8 mouse cellular contexts compared by ENCODE assay signal in the genomic region with DNA sequence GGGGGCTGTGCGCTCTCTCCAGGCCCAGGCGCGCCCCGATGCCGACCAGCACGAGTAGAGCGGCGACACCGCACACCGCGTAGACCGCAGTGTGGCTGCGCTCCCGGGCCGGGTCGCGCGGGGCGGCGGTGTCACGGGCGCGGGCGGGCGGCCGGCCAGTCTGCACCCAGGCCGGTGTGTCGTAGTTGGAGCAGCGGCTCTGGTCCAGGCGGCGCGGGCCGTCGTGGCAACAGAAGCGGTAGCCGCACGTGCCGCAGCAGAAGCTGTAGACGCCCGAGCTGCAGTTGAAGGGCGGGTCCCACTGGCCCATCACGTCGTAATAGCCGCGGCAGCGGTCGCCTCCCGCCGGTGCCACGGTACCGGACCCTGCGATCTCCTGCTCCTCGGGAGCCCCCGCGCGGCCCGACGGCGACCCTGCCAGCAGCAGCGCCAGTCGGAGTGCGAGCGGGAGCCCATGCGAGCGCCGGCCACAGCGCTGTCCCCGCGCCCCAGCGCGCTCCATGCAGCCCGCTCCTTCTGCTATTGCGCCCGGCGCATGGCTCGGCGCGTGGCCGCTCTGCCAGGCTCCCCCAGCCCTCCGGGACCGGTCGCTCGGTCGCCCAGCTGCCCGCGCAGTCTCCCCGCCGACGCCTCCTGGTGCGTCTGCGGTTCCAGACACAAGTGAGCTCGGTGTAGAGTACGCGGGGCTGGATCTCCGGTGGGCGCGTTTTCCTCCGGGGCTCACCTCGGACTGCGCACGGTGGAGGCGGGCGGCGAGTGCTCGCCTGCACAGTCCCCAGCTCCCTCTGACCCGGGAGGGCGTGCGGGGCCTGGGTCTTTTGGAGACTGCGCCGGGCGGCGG. TPM values are rescaled to one million over a fixed set of nuclear protein-coding genes. Genes with fewer than 3 reads are reported as not detected.
DNase-seq lines count a peak whose midpoint lies in the region; ATAC-seq lines count a peak whose summit lies in the region.

No protein-coding gene starts in this region.

- peaks cover 14% of the 10 kb centered on the region for H3K4me1 ChIP-seq in liver, embryonic 12.5 days
- peaks cover 12% of the 10 kb centered on the region; the same call in 1 of the 2 replicates for H3K4me1 ChIP-seq in stomach, embryonic 14.5 days (ENCODE audit: control insufficient read depth, insufficient read depth, low read length)

- peak overlapping the region; percentile 68 for H3K4me2 ChIP-seq in liver, embryonic 12.5 days
- peak overlapping the region; percentile 85 for H3K4me2 ChIP-seq in stomach, embryonic 14.5 days (replicated peaks; ENCODE audit: low read depth, low read length)

- H3K36me3 ChIP-seq in liver, embryonic 12.5 days = no peaks in the 10 kb centered on the region
- H3K36me3 ChIP-seq in stomach, embryonic 14.5 days (ENCODE audit: control insufficient read depth, insufficient read depth, low read length) = no peaks in the 10 kb centered on the region

- WGBS in liver, embryonic 12.5 days (ENCODE audit: insufficient replicate concordance) = 3% methylated on average over 106 of the region's 112 CpGs
- WGBS in stomach, embryonic 14.5 days = under 1% methylated on average over 99 of the region's 112 CpGs

- H3K9ac ChIP-seq in liver, embryonic 12.5 days = peak overlapping the region; percentile 3; the same call in 1 of the 2 replicates
- no peak overlapping the region for H3K9ac ChIP-seq in stomach, embryonic 14.5 days (replicated peaks; ENCODE audit: low read depth, low read length)

- peak overlapping the region; percentile 47 for H3K4me3 ChIP-seq in liver, embryonic 12.5 days
- H3K4me3 ChIP-seq in stomach, embryonic 14.5 days (ENCODE audit: low read depth, low read length) = peak overlapping the region; percentile 42

- H3K27me3 ChIP-seq in liver, embryonic 12.5 days (replicated peaks) = peaks cover 100% of the 10 kb centered on the region
- H3K27me3 ChIP-seq in stomach, embryonic 14.5 days (ENCODE audit: control insufficient read depth, insufficient read depth, low read length) = peaks cover 60% of the 10 kb centered on the region

- H3K9me3 ChIP-seq in liver, embryonic 12.5 days (replicated peaks) = no peaks in the 10 kb centered on the region
- no peaks in the 10 kb centered on the region for H3K9me3 ChIP-seq in stomach, embryonic 14.5 days (ENCODE audit: control insufficient read depth, low read depth, low read length)

- H3K27ac ChIP-seq in liver, embryonic 12.5 days = no peak overlapping the region
- no peak overlapping the region for H3K27ac ChIP-seq in stomach, embryonic 14.5 days (ENCODE audit: low read length)

- DNase-seq in lung, postnatal 10 days = peak; percentile 39
- DNase-seq in lung, postnatal 14 days = no peak
- peak; percentile 61 for DNase-seq in cerebellum, adult 8-10 months
- no peak for DNase-seq in testis, postnatal 14 days (ENCODE audit: low spot score)
- DNase-seq in layer of hippocampus, postnatal 14 days (ENCODE audit: low spot score in 2 of 2) = no peak

- ATAC-seq in granulocyte monocyte progenitor cell, adult 5-6 weeks (replicated peaks; ENCODE audit: poor library complexity, severe bottlenecking) = peak; percentile 54
- ATAC-seq in liver, embryonic 12.5 days = peak; percentile 13
- ATAC-seq in stomach, embryonic 14.5 days (ENCODE audit: insufficient number of reproducible peaks, insufficient read depth, low FRiP score, low read depth) = no peak; the same call in 1 of the 2 replicates

RNA-seq across cellular contexts. Expression of a gene that starts 0.5 kb away (rescaled TPM):
- not detected in 2 replicates for total RNA-seq in granulocyte monocyte progenitor cell, adult 5-6 weeks (2014; fragmentation: Nextera tagmentation)
- total RNA-seq in granulocyte monocyte progenitor cell, adult 5-6 weeks (2017) = not detected in 2 replicates
- polyA plus RNA-seq in liver, embryonic 12.5 days (2016; fragmentation: Nextera tagmentation; extraction: Ambion mirVana) = 0.31 and 0.37 TPM in 2 replicates
- polyA plus RNA-seq in stomach, embryonic 14.5 days (2014; fragmentation: Nextera tagmentation; extraction: Ambion mirVana) = 0.30 and 0.39 TPM in 2 replicates
- 1 to 10 TPM; 2.5 to 3.1 TPM for total RNA-seq in layer of hippocampus, postnatal 14 days (2021)

RNA-seq across cellular contexts. Expression of a gene that starts 12.0 kb away (rescaled TPM):
- 0.49 TPM in 1 of 2 replicates, not detected in the other for total RNA-seq in granulocyte monocyte progenitor cell, adult 5-6 weeks (2014; fragmentation: Nextera tagmentation)
- 0.46 TPM in 1 of 2 replicates, not detected in the other for total RNA-seq in granulocyte monocyte progenitor cell, adult 5-6 weeks (2017)
- polyA plus RNA-seq in liver, embryonic 12.5 days (2016; fragmentation: Nextera tagmentation; extraction: Ambion mirVana) = 0.30 TPM in 2 replicates
- polyA plus RNA-seq in stomach, embryonic 14.5 days (2014; fragmentation: Nextera tagmentation; extraction: Ambion mirVana) = 0.18 TPM in 1 of 2 replicates, not detected in the other
- under 1 TPM; 0.36 to 0.41 TPM for total RNA-seq in layer of hippocampus, postnatal 14 days (2021)

RNA-seq across cellular contexts. Expression of a gene that starts 32.4 kb away (rescaled TPM):
- 15.1 and 39.8 TPM in 2 replicates for total RNA-seq in granulocyte monocyte progenitor cell, adult 5-6 weeks (2014; fragmentation: Nextera tagmentation)
- 21.9 and 22.0 TPM in 2 replicates for total RNA-seq in granulocyte monocyte progenitor cell, adult 5-6 weeks (2017)
- 48.3 and 51.2 TPM in 2 replicates for polyA plus RNA-seq in liver, embryonic 12.5 days (2016; fragmentation: Nextera tagmentation; extraction: Ambion mirVana)
- polyA plus RNA-seq in stomach, embryonic 14.5 days (2014; fragmentation: Nextera tagmentation; extraction: Ambion mirVana) = 72.1 and 86.7 TPM in 2 replicates
- 1 to 10 TPM; 5.1 to 5.3 TPM for total RNA-seq in layer of hippocampus, postnatal 14 days (2021)

RNA-seq across cellular contexts. Expression of a gene that starts 40.1 kb away (rescaled TPM):
- not detected in 2 replicates for total RNA-seq in granulocyte monocyte progenitor cell, adult 5-6 weeks (2014; fragmentation: Nextera tagmentation)
- not detected in 2 replicates for total RNA-seq in granulocyte monocyte progenitor cell, adult 5-6 weeks (2017)
- not detected in 2 replicates for polyA plus RNA-seq in liver, embryonic 12.5 days (2016; fragmentation: Nextera tagmentation; extraction: Ambion mirVana)
- polyA plus RNA-seq in stomach, embryonic 14.5 days (2014; fragmentation: Nextera tagmentation; extraction: Ambion mirVana) = not detected in 2 replicates
- 10 to 100 TPM; 89.4 to 94.8 TPM for total RNA-seq in layer of hippocampus, postnatal 14 days (2021)

Comparison
In these comparisons a context has a peak if more than half of its experiments do, and no peak if none do; other contexts are left out.
1. DNase-seq: peak in lung, postnatal 10 days (single experiment) and cerebellum, adult 8-10 months (single experiment); none in lung, postnatal 14 days (single experiment), testis, postnatal 14 days (single experiment) and layer of hippocampus, postnatal 14 days (0 of 2).